Mouse (Mus musculus) heart, embryonic 11.5 days (tissue): ENCODE data around the gene Paxx. TPM values are rescaled to one million over a fixed set of nuclear protein-coding genes. Genes with fewer than 3 reads are reported as not detected.

ENCODE experiments used
- ATAC-seq: fragments of 200-750 bp; cut with Nextera tagmentation; replicated peaks from 2 replicates; pipeline ENCODE4 v1.8.0; 2017; ENCODE audit warnings: moderate library complexity; ENCODE audit not compliant: insufficient number of reproducible peaks, low FRiP score, low TSS enrichment
- H3K27ac ChIP-seq: fragments of 300-500 bp; sonication (generic); 2 replicates; pipeline ENCODE4 v1.5.1; 2014; ENCODE audit warnings: mild to moderate bottlenecking, low read depth, low read length
- H3K27me3 ChIP-seq: fragments of 300-500 bp; sonication (generic); 2 replicates; pipeline ENCODE4 v1.6.1; 2014; ENCODE audit warnings: mild to moderate bottlenecking, low read length, mixed read lengths; ENCODE audit not compliant: control insufficient read depth, insufficient read depth
- H3K36me3 ChIP-seq: fragments of 300-500 bp; sonication (generic); 2 replicates; pipeline ENCODE4 v1.6.1; 2014; ENCODE audit warnings: mild to moderate bottlenecking, low read length, moderate library complexity, mixed read lengths; ENCODE audit not compliant: control insufficient read depth, insufficient read depth
- H3K4me1 ChIP-seq: fragments of 300-500 bp; sonication (generic); 2 replicates; pipeline ENCODE4 v1.6.1; 2014; ENCODE audit warnings: low read length; ENCODE audit not compliant: control insufficient read depth, insufficient read depth
- H3K4me2 ChIP-seq: fragments of 300-500 bp; sonication (generic); 2 replicates; pipeline ENCODE4 v1.6.1; 2014; ENCODE audit warnings: mild to moderate bottlenecking, moderate library complexity
- H3K4me3 ChIP-seq: fragments of 300-500 bp; sonication (generic); 2 replicates; pipeline ENCODE4 v1.5.1; 2014; ENCODE audit warnings: low read depth, low read length
- H3K9ac ChIP-seq: fragments of 300-500 bp; sonication (generic); 2 replicates; pipeline ENCODE4 v1.6.1; 2014; ENCODE audit warnings: mild to moderate bottlenecking, low read depth, low read length, moderate library complexity
- H3K9me3 ChIP-seq: fragments of 300-500 bp; sonication (generic); replicated peaks from 2 replicates; pipeline ENCODE4 v1.6.1; 2016; ENCODE audit warnings: low read length; ENCODE audit not compliant: control insufficient read depth
- WGBS: fragments of 180-500 bp; shearing (Covaris S2); extraction: QIAGEN DNeasy Blood & Tissue Kit; methylation state at CpG from one replicate; pipeline ENCODE4 v1.1.7; 2014; ENCODE audit not compliant: insufficient replicate concordance; 5-methylcytosine and 5-hydroxymethylcytosine counted together
- polyA plus RNA-seq: library from polyadenylated mRNA; unstranded; fragments of >200 nt; fragmentation: Nextera tagmentation; extraction: Ambion mirVana; gene quantifications from 2 replicates; pipeline ENCODE4 v1.2.1, GENCODE M21; 2014

The Paxx gene
- polyA plus RNA-seq, 1 experiment from 2014 or later: 20.0 TPM

DNA sequence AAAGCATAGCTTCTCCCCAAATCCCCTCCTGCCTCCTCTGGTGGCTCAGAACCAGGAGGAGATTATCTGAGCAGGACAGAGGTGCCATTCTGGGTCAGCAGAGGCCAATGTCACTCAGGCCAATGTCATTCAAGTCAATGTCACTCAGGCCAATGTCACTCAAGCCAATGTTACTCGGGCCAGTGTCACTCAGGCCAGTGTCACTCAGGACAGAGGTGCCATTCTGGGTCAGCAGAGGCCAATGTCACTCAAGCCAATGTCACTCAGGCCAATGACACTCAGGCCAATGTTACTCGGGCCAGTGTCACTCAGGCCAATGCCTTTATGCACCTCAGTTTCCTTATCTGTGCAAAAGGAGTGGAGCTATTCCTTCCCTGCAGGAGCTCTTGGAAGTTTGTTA is 11.7 kb upstream of the Paxx start:
- no peak overlapping the region for H3K9ac ChIP-seq
- no peak for ATAC-seq
- WGBS: 65% methylated on average over 2 of the region's 2 CpGs
- H3K27ac ChIP-seq: no peak overlapping the region
- H3K4me2 ChIP-seq: no peak overlapping the region
- H3K4me3 ChIP-seq: no peak overlapping the region
- 0 out of 2 replicates have a peak, but pooled peaks cover 5% of the 10 kb centered on the region for H3K27me3 ChIP-seq
- no peaks in the 10 kb centered on the region for H3K9me3 ChIP-seq
- H3K4me1 ChIP-seq: peaks cover 5% of the 10 kb centered on the region
- no peaks in the 10 kb centered on the region for H3K36me3 ChIP-seq

DNA sequence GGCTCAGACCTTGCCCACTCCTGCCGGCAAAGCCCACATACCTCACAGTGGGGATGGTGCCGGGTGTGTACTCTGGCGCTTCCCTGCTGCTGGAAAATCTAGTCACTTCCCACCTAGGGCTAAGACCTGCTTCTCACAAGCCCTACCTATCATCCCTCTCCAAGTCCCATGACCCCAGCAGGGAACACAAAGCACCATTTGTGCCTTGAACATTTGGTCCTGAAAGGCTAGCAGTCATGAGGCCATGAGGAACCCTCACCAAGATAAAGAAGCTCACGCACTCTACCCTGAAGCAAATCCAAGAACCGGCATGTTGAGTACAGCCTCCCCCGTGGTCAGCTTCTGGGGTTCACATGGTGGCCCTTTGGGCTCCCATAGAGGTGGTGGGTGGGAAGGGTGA is 9.1 kb upstream of the Paxx start, which contains the start of gene Ptgds:
Gene Ptgds, minus strand, starts transcription at position 78 of the 400 bp plus-strand sequence.
- no peak within 1 kb of the TSS for H3K9ac ChIP-seq
- no peak within 1 kb of the TSS for H3K27ac ChIP-seq
- no peaks in the 10 kb centered on the region for H3K9me3 ChIP-seq

DNA sequence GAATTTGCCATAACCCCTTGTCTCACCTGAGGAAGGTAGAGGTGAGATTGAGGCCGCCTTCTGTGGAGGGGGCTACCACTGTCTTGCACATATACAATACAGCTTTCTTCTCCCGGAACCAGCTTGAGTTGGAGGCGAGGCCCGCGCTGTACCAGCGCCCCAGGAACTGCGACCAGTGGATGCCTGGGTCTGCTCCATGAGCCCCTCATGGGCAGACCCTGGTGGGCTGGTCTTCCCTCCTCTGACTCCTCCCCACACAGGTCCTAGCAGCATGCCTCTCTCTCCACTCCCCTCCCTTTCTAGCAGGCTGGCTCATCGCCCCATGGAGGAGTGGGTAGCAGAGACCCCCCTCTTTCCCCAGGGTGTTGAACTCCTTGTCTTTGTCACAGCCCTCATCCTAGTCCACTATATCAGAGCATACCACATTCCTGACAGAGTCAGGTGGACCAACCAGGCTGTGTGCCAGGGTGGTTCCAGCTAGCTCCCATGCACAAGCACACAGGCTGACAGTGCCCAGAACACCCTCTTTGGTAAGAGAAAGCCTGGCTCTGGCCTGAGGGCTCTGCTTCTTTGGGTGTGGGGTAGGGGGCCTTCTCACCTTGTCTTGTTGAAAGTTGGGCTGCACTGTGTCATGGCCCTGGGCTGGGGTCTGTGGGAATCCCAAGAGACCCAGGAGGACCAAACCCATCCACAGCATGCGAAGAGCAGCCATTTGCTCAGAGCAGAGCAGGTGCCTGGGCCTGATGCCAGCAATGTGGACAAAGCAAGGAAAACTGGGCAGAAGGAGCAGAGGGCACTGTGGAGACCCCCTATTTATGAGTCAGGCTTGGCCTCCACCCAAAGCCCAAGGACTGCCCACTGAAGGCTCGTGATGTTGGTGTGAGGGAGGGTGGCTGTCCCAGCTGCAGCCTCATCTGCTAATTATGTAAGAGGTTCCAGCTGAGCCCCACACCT is 8.3 kb upstream of the Paxx start:
- H3K9ac ChIP-seq: no peak overlapping the region
- peaks cover 6% of the 10 kb centered on the region for H3K4me1 ChIP-seq
- no peak overlapping the region for H3K27ac ChIP-seq
- no peak overlapping the region for H3K4me3 ChIP-seq
- no peaks in the 10 kb centered on the region for H3K9me3 ChIP-seq
- H3K4me2 ChIP-seq: no peak overlapping the region
- H3K27me3 ChIP-seq: no peaks in the 10 kb centered on the region
- WGBS: 68% methylated on average over 10 of the region's 10 CpGs
- H3K36me3 ChIP-seq: no peaks in the 10 kb centered on the region
- ATAC-seq: 0 out of 2 replicates have a peak, but pooled peaks have one; percentile 36

More for the DNA sequence above, 9.1 kb upstream of the Paxx start, which contains the start of gene Ptgds:
- Histone ChIP-seq H3K27me3 (no peaks in the 10 kb centered on the region), H3K4me2 (no peak within 1 kb of the TSS), H3K36me3 (no peaks in the 10 kb centered on the region), H3K4me3 (no peak within 1 kb of the TSS), H3K4me1 (peaks cover 6% of the 10 kb centered on the region)
- ATAC-seq: no peak
- WGBS: 33% methylated on average over 6 of the region's 6 CpGs

DNA sequence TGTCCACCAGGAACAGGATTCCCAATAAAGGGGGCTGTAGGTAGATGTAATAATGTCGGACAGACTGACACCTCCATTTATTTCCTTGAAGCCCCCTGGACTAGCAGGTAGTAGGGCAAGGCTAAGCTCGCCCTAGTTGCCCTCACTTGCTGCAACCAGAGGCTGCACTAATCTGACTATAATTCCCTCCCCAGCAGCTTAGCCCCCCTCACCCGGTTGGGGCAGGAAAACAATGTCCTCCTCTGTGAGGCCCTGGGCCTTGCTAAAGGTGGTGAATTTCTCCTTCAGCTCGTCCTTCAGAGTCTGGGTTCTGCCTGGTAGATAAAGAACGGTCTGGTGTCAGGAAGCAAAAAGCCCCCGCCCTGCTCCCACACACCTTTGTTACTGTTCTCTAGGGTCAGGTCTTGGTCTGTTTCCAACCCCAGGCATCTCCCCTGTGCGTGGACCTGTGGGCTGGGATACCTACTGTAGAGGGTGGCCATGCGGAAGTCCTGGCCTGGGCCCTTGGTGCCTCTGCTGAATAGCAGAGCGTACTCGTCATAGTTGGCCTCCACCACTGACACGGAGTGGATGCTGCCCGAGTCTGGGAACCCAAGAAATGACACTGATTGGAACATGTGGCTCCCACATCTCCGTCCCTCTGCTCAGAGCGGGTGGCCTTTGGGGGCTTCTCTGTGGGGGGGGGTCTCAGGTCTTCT is 6.9 kb upstream of the Paxx start:
- no peak for ATAC-seq

DNA sequence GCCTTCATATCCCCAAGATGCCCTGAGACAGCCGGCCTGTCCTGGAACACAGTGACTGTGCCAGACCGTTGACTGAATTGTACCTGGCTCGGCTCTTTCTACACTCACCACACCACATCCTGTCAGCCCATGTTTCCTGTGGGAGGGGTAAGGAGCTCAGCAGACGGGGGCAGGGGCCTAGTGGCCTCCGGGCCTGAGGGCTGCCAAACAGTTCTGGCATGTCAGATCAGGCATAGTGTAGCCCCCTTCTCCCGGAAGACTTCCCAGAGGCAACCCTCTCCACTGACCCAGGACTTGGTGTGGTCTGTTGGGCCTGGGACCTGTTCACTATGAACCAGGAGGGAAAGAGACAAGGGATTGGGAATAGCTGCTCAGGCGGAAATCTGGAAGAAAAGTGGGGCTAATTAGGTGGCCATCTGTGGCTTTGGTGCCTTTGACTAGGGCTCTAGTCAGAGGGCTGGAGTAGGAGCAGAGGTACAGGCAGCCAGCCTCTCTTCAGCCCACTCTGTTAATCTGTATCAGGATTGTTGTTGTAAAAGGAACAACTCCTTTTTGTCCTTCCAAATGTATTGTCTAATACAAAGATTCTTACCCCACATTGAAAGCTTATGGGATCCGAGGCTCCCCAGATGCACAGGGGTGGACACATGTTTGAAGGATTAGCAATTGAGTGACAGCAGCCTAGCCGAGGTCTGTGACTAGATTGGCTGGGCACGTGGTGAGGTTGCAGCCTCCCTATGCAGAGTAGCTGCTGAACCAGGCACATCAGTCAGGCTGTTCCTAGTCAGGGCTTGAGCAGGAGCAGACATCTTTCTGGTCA is 5.1 kb upstream of the Paxx start:
- Histone ChIP-seq H3K36me3 (no peaks in the 10 kb centered on the region), H3K4me1 (peaks cover 11% of the 10 kb centered on the region), H3K9ac (no peak overlapping the region), H3K9me3 (no peaks in the 10 kb centered on the region), H3K4me2 (no peak overlapping the region), H3K27me3 (no peaks in the 10 kb centered on the region), H3K27ac (no peak overlapping the region), H3K4me3 (no peak overlapping the region)
- WGBS: 41% methylated on average over 10 of the region's 10 CpGs
- ATAC-seq: no peak

More for the DNA sequence above, 6.9 kb upstream of the Paxx start:
- H3K27ac ChIP-seq: no peak overlapping the region
- no peak overlapping the region for H3K4me2 ChIP-seq
- no peaks in the 10 kb centered on the region for H3K36me3 ChIP-seq
- H3K4me3 ChIP-seq: no peak overlapping the region
- 66% methylated on average over 14 of the region's 14 CpGs for WGBS
- H3K27me3 ChIP-seq: no peaks in the 10 kb centered on the region
- 0 out of 2 replicates have a peak overlapping the region, but pooled peaks have one; percentile 22 for H3K9ac ChIP-seq
- no peaks in the 10 kb centered on the region for H3K9me3 ChIP-seq
- peaks cover 6% of the 10 kb centered on the region for H3K4me1 ChIP-seq

DNA sequence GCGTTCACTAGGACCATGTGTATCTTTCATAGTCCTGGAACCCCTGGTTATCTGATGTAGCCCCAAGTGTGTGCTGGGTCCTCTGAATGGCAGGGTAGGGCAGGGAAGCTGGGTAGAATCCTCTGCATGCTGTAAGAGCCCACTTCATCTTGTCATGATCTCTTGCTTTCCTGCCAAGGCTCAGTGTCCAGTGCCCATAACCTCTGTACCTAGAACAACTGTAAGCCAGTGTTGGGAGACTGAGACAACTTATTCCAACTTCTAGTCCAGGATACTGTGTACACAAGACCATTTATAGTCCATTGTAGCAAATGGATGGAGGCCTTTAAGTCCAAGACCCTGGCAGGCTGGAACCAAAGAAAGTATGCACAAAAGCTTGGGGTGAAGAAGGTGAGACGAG is 4.4 kb upstream of the Paxx start:
- ATAC-seq: no peak
- Histone ChIP-seq H3K27ac (no peak overlapping the region), H3K4me2 (no peak overlapping the region), H3K27me3 (no peaks in the 10 kb centered on the region), H3K4me3 (no peak overlapping the region), H3K4me1 (peaks cover 12% of the 10 kb centered on the region), H3K9ac (no peak overlapping the region), H3K36me3 (no peaks in the 10 kb centered on the region), H3K9me3 (no peaks in the 10 kb centered on the region)
- 73% methylated on average over 2 of the region's 2 CpGs for WGBS

DNA sequence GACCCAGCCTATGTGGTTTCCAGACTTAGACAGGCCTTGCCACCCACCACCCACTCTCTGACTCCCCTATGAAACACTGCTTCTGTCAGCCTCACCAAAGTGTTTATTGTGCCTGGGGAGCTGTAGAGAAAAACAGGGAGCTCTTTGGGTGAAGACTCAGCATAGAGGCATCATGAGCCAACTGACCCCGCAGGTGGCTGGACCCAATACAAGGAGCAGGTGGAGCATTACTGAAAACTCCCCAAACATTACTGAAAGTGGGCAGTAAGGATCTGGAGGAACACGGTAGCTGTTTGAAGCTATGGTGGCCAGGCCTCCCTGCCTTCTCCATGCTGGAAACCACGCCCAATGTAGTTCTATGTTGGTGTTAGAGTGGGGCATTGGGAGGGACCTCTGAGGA is 2.7 kb upstream of the Paxx start:
- Histone ChIP-seq H3K9me3 (no peaks in the 10 kb centered on the region), H3K4me3 (no peak overlapping the region), H3K4me2 (no peak overlapping the region), H3K27ac (no peak overlapping the region), H3K9ac (no peak overlapping the region), H3K27me3 (no peaks in the 10 kb centered on the region), H3K4me1 (peaks cover 16% of the 10 kb centered on the region), H3K36me3 (no peaks in the 10 kb centered on the region)
- ATAC-seq: no peak
- 75% methylated on average over 3 of the region's 3 CpGs for WGBS

DNA sequence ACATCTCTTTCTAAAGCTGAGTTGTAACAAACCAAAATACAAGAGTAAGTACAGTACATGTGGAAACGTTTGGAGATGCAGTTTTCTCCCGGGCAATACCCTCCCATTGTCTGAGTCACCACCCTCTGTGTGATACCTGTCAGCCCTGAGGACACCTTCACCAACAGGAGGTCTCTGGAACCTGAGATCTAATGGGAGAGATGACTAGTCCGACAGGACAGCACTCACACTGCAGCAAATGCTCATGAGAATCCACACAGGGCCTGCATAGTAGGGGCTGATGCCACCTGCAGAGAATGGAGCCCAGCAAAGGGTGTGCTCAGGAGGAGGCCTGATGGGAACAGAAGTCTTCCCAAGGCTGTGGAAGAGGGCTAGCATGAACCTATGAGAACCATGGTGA is 513 bp upstream of the Paxx start:
- H3K27me3 ChIP-seq: no peaks in the 10 kb centered on the region
- WGBS: 23% methylated on average over 3 of the region's 3 CpGs
- peak overlapping the region; percentile 93 for H3K4me2 ChIP-seq
- peak overlapping the region; percentile 83; the same call in 1 of the 2 replicates for H3K9ac ChIP-seq
- H3K9me3 ChIP-seq: no peaks in the 10 kb centered on the region
- peaks cover 13% of the 10 kb centered on the region for H3K4me1 ChIP-seq
- H3K27ac ChIP-seq: peak overlapping the region; percentile 88
- ATAC-seq: no peak
- H3K36me3 ChIP-seq: no peaks in the 10 kb centered on the region
- peak overlapping the region; percentile 79 for H3K4me3 ChIP-seq
